Mouse (Mus musculus): ENCODE results near the gene 1810055G02Rik. TPM values are rescaled to one million over a fixed set of nuclear protein-coding genes. Genes with fewer than 3 reads are reported as not detected.

1810055G02Rik gene
- polyA plus RNA-seq, 1 experiment from 2014 or later: 35.6 TPM

DNA sequence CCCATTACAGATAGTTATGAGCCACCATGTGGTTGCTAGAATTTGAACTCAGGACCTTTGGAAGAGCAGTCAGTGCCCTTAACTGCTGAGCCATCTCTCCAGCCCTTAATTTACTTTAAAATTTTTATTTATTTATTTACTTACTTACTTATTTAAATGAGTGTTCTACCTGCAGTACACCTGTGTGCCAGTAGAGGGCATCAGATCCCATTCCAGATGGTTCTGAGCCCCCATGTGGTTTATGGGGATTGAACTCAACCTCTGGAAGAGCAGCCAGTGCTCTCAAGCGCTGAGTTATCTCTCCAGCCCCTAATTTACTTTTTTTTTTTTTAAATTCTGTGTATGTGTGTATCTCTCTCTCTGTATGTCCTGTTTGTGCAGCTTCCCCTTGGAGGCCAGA lies 16.7 kb downstream of the 1810055G02Rik start:
- no peak overlapping the region for H3K4me2 ChIP-seq (replicated peaks)
- H3K4me3 ChIP-seq: no peak overlapping the region
- no peak overlapping the region for H3K27ac ChIP-seq
- WGBS: 20% methylated on average over 1 of the region's 1 CpGs
- peaks cover under 1% of the 10 kb centered on the region; the same call in 1 of the 2 replicates for H3K4me1 ChIP-seq
- no peaks in the 10 kb centered on the region for H3K9me3 ChIP-seq
- H3K36me3 ChIP-seq: no peaks in the 10 kb centered on the region
- no peak for ATAC-seq (ENCODE audit: low FRiP score, low read depth)
- H3K9ac ChIP-seq: no peak overlapping the region
- no peaks in the 10 kb centered on the region for H3K27me3 ChIP-seq (replicated peaks)

DNA sequence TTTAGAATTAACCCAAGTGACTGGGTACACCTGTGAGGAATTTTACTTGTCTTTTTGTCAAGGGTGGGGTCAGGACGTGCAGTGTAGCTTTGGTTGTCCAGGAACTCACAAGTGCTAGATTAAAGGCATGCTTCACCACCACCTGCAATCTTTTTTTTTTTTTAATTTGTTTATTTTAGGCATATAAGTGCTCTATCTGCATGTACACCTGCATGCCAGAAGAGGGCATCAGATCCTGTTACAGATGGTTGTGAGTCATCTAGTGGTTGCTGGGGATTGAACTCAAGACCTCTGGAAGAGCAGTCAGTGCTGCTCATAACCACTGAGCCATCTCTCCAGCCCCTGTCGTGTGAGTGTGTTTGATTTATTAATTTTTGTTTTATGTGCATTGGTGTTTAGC lies 20.8 kb downstream of the 1810055G02Rik start:
- no peaks in the 10 kb centered on the region for H3K27me3 ChIP-seq (replicated peaks)
- WGBS: 78% methylated on average over 2 of the region's 2 CpGs
- H3K4me3 ChIP-seq: no peak overlapping the region
- H3K4me2 ChIP-seq (replicated peaks): no peak overlapping the region
- ATAC-seq (ENCODE audit: low FRiP score, low read depth): no peak
- no peaks in the 10 kb centered on the region for H3K9me3 ChIP-seq
- H3K4me1 ChIP-seq: no peaks in the 10 kb centered on the region
- no peak overlapping the region for H3K9ac ChIP-seq
- no peaks in the 10 kb centered on the region for H3K36me3 ChIP-seq
- H3K27ac ChIP-seq: no peak overlapping the region

DNA sequence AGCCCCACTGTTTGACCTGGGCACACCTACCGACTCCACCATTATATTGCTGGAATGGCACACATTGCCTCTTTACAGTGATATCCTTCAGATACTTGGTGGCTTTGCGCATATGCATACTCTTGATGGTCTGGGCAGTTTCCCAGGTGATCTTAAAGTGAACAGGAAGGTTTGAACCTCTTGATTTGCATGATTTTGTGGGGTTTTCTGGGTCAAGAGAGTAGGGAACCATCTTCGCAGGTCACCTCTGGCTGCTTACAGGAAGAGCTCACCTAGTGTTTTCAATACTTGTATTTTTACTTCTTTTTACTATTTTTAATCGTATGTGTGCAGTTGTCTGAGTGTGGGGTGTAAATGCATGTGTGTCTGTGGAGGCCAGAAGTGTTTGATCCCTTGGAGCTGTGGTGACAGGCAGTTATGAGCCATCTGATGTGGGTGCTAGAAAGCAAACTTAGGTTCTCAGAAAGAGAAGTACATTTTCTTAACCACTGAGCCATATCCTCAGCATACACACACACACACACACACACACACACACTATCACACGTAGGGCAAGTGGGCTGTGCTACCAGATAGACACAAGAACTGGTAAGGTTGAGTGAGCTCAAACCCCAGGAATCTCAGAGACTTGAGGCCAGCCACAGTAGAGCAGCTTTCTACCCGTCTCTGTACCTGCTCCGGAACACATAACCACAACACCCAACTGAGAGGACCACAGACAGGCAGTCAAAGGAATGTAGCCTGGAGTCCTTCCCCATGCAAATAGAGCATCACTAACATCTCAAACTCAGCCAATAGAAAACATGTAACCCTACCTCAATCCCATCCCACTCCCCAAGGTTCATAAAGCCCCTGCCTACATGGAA lies 22.9 kb downstream of the 1810055G02Rik start:
- no peak for ATAC-seq (ENCODE audit: low FRiP score, low read depth)
- Histone ChIP-seq H3K9me3 (no peaks in the 10 kb centered on the region), H3K36me3 (no peaks in the 10 kb centered on the region), H3K4me3 (no peak overlapping the region), H3K27me3 (replicated peaks) (no peaks in the 10 kb centered on the region), H3K4me1 (no peaks in the 10 kb centered on the region), H3K4me2 (replicated peaks) (no peak overlapping the region), H3K27ac (no peak overlapping the region), H3K9ac (no peak overlapping the region)
- WGBS: 80% methylated on average over 7 of the region's 7 CpGs

DNA sequence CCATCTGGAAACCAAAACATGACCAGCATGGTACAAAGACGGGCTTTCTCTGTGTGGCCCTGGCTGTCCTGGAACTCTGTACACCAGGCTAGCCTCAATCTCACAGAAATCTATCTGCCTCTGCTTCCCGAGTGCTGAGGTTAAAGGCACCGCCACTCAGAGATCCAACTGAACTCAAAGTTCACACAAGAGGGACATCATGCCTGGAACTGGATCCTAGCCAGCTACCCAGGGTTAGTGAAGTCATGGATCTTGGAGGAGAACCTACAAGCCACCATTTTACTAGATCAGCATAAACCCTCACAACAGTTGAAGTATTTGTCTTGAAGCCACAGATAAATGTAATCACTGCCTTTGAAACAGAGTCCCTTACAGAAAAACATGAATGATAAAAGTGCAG lies 27.9 kb downstream of the 1810055G02Rik start:
- no peak overlapping the region for H3K4me2 ChIP-seq (replicated peaks)
- no peaks in the 10 kb centered on the region for H3K36me3 ChIP-seq
- no peak for ATAC-seq (ENCODE audit: low FRiP score, low read depth)
- no peaks in the 10 kb centered on the region for H3K27me3 ChIP-seq (replicated peaks)
- no peak overlapping the region for H3K27ac ChIP-seq
- H3K9me3 ChIP-seq: no peaks in the 10 kb centered on the region
- no peaks in the 10 kb centered on the region for H3K4me1 ChIP-seq
- no peak overlapping the region for H3K4me3 ChIP-seq
- WGBS: 89% methylated on average over 3 of the region's 3 CpGs
- H3K9ac ChIP-seq: no peak overlapping the region

DNA sequence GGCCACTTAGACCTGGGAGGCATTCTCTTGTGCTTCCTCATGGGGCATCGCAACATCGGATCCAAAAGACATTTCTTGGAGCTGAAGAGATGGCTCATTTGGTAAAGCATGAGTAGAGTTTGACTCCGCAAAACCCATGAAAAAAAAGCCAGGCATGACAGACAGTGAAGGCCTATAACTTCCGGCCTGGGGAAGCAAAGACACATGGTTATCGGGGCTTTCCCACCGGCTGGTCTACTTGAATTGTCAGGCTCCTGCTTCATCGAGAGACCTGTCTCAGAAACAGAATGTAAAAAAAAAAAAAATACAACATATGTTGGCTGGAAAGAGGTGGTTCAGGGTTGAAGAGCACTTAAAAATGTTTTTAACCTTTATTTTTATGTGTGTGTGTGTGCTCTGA lies 31.6 kb downstream of the 1810055G02Rik start:
- ATAC-seq (ENCODE audit: low FRiP score, low read depth): no peak
- no peaks in the 10 kb centered on the region for H3K27me3 ChIP-seq (replicated peaks)
- H3K4me1 ChIP-seq: 0 out of 2 replicates have a peak, but pooled peaks cover 3% of the 10 kb centered on the region
- no peak overlapping the region for H3K9ac ChIP-seq
- no peaks in the 10 kb centered on the region for H3K36me3 ChIP-seq
- no peak overlapping the region for H3K4me3 ChIP-seq
- H3K9me3 ChIP-seq: no peaks in the 10 kb centered on the region
- no peak overlapping the region for H3K27ac ChIP-seq
- 95% methylated on average over 7 of the region's 7 CpGs for WGBS
- no peak overlapping the region for H3K4me2 ChIP-seq (replicated peaks)

DNA sequence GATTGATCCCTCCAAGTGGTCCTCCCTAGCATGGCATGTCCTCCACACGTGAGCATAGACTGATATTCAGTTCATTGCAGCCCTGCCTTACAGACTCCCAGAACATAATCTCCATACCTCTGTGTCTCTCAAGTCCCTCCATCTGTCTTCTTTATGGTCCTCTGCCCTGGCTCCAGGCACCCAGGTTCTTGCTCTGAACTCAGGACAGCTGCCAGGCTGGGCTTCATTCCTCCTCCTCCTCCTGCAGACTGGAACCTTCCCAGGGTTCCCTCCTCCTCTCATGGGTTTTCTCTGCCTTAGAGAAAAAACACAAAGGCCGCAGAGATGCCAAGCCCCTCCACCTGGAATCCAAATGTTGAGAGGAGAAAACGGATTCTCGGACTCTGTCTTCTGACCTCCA lies 34.6 kb downstream of the 1810055G02Rik start:
- no peaks in the 10 kb centered on the region for H3K27me3 ChIP-seq (replicated peaks)
- peak overlapping the region; percentile 30 for H3K4me2 ChIP-seq (replicated peaks)
- ATAC-seq (ENCODE audit: low FRiP score, low read depth): no peak
- H3K27ac ChIP-seq: no peak overlapping the region
- 67% methylated on average over 4 of the region's 4 CpGs for WGBS
- no peak overlapping the region for H3K9ac ChIP-seq
- H3K9me3 ChIP-seq: no peaks in the 10 kb centered on the region
- 0 out of 2 replicates have a peak, but pooled peaks cover 3% of the 10 kb centered on the region for H3K4me1 ChIP-seq
- H3K4me3 ChIP-seq: no peak overlapping the region
- H3K36me3 ChIP-seq: no peaks in the 10 kb centered on the region

DNA sequence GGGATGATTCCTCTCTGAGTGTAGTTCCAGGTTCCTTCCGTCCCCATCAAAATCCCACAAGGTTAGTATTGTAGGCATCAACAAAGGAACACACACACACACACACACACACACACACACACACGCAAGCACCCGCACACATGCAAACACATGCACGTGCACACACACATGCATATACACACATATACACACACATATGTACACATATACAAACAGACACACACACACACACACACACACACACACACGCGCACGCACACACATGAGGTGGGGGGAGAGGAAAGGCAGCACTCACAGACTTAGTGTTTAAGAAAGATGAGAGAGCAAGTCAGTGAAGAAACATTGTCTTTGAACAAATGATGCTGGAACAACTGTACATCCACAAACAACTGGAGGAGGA lies 35.3 kb downstream of the 1810055G02Rik start:
- no peak for ATAC-seq (ENCODE audit: low FRiP score, low read depth)
- no peak overlapping the region for H3K27ac ChIP-seq

DNA sequence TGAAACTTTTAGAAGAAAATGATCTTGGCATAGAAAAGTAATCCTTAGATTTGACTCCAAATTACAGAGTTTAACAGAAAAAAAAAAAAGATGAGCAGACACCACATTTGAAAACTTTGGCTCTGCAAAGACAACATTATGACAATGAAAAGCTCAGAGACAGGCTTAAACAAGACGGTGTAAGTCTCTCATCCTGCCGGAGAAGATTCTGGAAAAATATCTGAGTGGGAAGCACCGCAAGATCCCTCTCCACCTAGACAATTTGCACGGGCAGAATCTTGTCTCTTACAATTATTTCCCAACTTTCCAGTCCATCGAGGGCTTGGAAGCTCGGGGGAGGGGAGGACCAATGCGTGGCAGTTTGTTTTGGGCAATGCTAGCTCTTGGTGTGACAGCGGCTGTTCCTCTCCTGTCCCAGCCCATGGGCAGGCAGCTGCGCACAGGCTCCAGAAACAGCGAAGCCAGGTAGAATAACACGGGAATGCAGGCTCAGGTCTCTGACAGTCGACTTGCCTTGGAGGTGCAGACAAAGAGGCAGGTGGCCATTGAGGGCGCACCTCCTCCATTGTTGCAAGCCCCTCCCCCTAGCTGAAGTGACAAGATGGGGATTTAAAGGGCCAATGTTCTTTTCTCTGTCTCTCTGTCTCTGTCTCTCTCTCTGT lies 35.9 kb downstream of the 1810055G02Rik start:
- no peaks in the 10 kb centered on the region for H3K27me3 ChIP-seq (replicated peaks)
- no peaks in the 10 kb centered on the region for H3K36me3 ChIP-seq
- peak; percentile 76 for ATAC-seq (ENCODE audit: low FRiP score, low read depth)
- H3K9me3 ChIP-seq: 0 out of 2 replicates have a peak, but pooled peaks cover 4% of the 10 kb centered on the region
- H3K4me1 ChIP-seq: 0 out of 2 replicates have a peak, but pooled peaks cover 3% of the 10 kb centered on the region
- H3K27ac ChIP-seq: no peak overlapping the region
- H3K4me3 ChIP-seq: peak overlapping the region; percentile 42
- peak overlapping the region; percentile 59 for H3K4me2 ChIP-seq (replicated peaks)
- peak overlapping the region; percentile 52 for H3K9ac ChIP-seq
- WGBS: 8% methylated on average over 13 of the region's 13 CpGs

More for the DNA sequence above, 35.3 kb downstream of the 1810055G02Rik start:
- WGBS: 88% methylated on average over 7 of the region's 7 CpGs
- H3K27me3 ChIP-seq (replicated peaks): no peaks in the 10 kb centered on the region
- no peaks in the 10 kb centered on the region for H3K36me3 ChIP-seq
- peak overlapping the region; percentile 59 for H3K4me2 ChIP-seq (replicated peaks)
- H3K9me3 ChIP-seq: 0 out of 2 replicates have a peak, but pooled peaks cover 1% of the 10 kb centered on the region
- no peak overlapping the region for H3K9ac ChIP-seq
- no peak overlapping the region for H3K4me3 ChIP-seq
- H3K4me1 ChIP-seq: 0 out of 2 replicates have a peak, but pooled peaks cover 3% of the 10 kb centered on the region

DNA sequence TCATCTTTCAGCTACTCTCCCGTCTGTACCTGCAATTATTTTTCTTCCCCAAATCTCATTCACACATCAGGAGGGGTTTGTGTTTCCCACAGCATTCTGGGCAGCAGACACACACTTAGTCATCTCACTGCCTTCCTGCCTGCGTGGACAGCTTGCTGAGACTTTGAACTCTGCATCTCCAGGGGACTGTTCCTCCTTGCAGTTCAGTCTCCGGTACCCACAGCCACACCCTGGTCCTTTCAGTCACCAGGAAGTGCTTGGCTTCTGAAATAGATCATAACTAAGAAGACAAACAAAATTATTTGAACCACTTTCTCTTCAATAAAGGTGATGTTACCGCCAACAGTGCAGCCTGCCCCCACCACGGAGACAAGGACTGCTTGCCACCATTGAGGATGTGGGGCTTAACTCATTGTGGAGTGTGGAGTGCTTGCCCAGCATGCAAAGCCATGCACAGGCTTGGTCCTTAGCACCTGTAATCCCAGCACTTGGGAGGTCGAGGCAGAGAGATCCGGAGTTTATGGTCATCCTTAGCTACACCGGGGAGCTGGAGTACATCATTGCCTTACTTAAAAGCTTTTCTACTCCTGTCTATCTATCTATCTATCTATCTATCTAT lies 44.6 kb downstream of the 1810055G02Rik start:
- H3K4me1 ChIP-seq: no peaks in the 10 kb centered on the region
- H3K4me3 ChIP-seq: no peak overlapping the region
- no peak overlapping the region for H3K4me2 ChIP-seq (replicated peaks)
- H3K36me3 ChIP-seq: no peaks in the 10 kb centered on the region
- H3K9ac ChIP-seq: no peak overlapping the region
- no peak overlapping the region for H3K27ac ChIP-seq
- 0 out of 2 replicates have a peak, but pooled peaks cover 4% of the 10 kb centered on the region for H3K9me3 ChIP-seq
- ATAC-seq (ENCODE audit: low FRiP score, low read depth): no peak
- no peaks in the 10 kb centered on the region for H3K27me3 ChIP-seq (replicated peaks)
- WGBS: 64% methylated on average over 8 of the region's 8 CpGs

DNA sequence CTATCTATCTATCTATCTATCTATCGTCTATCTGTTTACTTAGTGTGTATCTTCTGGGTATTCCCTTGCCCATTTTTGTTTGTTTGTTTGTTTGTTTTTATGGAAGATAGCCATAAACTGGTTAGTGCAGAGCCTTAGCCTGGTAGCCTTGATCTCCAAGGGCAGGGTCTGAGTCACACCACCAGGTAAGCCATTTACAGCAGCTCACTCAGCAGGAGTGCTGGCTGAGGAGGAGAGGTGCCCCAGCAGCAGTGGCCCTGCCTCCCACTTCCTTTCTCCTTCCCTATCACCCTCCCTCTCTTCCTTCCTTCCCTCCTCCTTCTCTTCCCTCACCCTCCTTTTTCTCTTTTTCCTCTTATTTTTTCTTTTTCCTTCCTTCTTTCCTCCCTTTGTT lies 45.1 kb downstream of the 1810055G02Rik start:
- no peak overlapping the region for H3K4me3 ChIP-seq
- no peak overlapping the region for H3K9ac ChIP-seq
- H3K27me3 ChIP-seq (replicated peaks): no peaks in the 10 kb centered on the region
- no peak overlapping the region for H3K27ac ChIP-seq
- H3K4me1 ChIP-seq: no peaks in the 10 kb centered on the region
- ATAC-seq (ENCODE audit: low FRiP score, low read depth): no peak
- no peak overlapping the region for H3K4me2 ChIP-seq (replicated peaks)
- no peaks in the 10 kb centered on the region for H3K36me3 ChIP-seq
- 0 out of 2 replicates have a peak, but pooled peaks cover 4% of the 10 kb centered on the region for H3K9me3 ChIP-seq
- 89% methylated on average over 1 of the region's 1 CpGs for WGBS

DNA sequence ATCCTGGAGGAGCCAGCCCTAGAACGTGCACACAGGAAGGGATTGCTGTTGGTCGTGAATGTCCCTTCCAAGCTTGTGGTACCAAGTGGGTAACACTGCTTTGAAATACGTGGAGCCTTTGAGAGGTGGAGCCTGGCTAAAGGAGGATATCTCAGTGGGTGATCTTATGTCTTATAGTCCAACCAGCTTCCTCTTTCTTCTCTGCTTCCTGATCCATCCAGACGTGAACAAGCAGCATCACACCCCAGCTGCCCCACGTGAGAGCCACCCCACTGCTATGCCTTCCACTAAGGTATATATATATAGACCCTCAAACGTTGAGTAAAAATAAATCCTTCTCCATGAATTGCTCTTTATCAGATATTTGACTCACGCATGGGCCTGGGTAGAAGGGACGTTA lies 45.6 kb downstream of the 1810055G02Rik start:
- Histone ChIP-seq H3K4me3 (no peak overlapping the region), H3K27ac (no peak overlapping the region), H3K27me3 (replicated peaks) (no peaks in the 10 kb centered on the region), H3K9ac (no peak overlapping the region), H3K9me3 (no peaks in the 10 kb centered on the region), H3K4me1 (no peaks in the 10 kb centered on the region), H3K36me3 (no peaks in the 10 kb centered on the region), H3K4me2 (replicated peaks) (no peak overlapping the region)
- no peak for ATAC-seq (ENCODE audit: low FRiP score, low read depth)
- WGBS: 63% methylated on average over 8 of the region's 8 CpGs

DNA sequence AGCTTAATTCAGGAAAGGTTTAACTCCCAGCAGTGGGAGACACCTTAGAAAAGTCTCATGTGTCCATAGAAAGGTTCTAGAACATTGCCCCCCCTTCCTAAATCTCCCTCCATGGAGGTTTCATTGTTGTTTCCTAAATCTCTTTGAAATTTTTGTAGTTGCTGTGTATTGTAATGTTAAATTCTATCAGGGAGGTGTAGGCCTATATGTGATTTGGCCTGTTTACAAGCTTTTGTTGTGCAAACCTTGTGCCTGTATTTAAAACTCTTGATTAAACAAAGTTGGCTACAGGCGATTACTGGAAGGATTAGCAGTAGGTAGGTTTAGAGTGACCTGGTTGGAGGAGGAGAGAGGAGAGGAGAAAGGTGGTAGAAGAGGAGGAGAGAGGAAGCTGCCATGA lies 49.8 kb downstream of the 1810055G02Rik start:
- no peaks in the 10 kb centered on the region for H3K9me3 ChIP-seq
- ATAC-seq (ENCODE audit: low FRiP score, low read depth): no peak
- H3K4me3 ChIP-seq: no peak overlapping the region
- H3K4me2 ChIP-seq (replicated peaks): no peak overlapping the region
- no peaks in the 10 kb centered on the region for H3K27me3 ChIP-seq (replicated peaks)
- H3K9ac ChIP-seq: no peak overlapping the region
- WGBS: 60% methylated on average over 1 of the region's 1 CpGs
- H3K36me3 ChIP-seq: no peaks in the 10 kb centered on the region
- H3K4me1 ChIP-seq: no peaks in the 10 kb centered on the region
- H3K27ac ChIP-seq: no peak overlapping the region

Data from neural tube, embryonic 12.5 days (tissue).